Mouse (Mus musculus) megakaryocyte, embryonic 14.5 days (primary cell): ENCODE data around the gene Cdyl2. TPM values are rescaled to one million over a fixed set of nuclear protein-coding genes. Genes with fewer than 3 reads are reported as not detected.

Source experiments
- H3K27me3 ChIP-seq: replicated peaks from 2 replicates; pipeline ENCODE3; 2012; ENCODE audit warnings: inconsistent platforms
- H3K36me3 ChIP-seq: replicated peaks from 2 replicates; pipeline ENCODE3; 2012; ENCODE audit warnings: low read length, inconsistent platforms, mixed read lengths
- H3K4me1 ChIP-seq: 2 replicates; pipeline ENCODE4 v1.6.1; 2012; ENCODE audit warnings: inconsistent platforms
- H3K4me3 ChIP-seq: replicated peaks from 2 replicates; pipeline ENCODE3; 2012; ENCODE audit warnings: moderate library complexity, mild to moderate bottlenecking, inconsistent platforms
- H3K9me3 ChIP-seq: 2 replicates; pipeline ENCODE4 v1.6.1; 2012; ENCODE audit warnings: inconsistent platforms
- FLI1 ChIP-seq: IDR thresholded peaks from 2 replicates; pipeline ENCODE4 v1.6.1; 2012; ENCODE audit warnings: low read length, inconsistent platforms, mixed read lengths
- GATA1 ChIP-seq: IDR thresholded peaks from 3 replicates; pipeline ENCODE4 v1.6.1; 2012; ENCODE audit warnings: mixed read lengths, low read length, inconsistent platforms, borderline replicate concordance
- polyA plus RNA-seq: library from polyadenylated mRNA; stranded (reverse); fragments of >175 nt; gene quantifications from 2 replicates; pipeline ENCODE4 v1.2.3, GENCODE M21; 2012; ENCODE audit warnings: low replicate concordance; ENCODE audit not compliant: insufficient read depth

Cdyl2 gene
- polyA plus RNA-seq, 1 experiment, result 1.1 TPM

DNA sequence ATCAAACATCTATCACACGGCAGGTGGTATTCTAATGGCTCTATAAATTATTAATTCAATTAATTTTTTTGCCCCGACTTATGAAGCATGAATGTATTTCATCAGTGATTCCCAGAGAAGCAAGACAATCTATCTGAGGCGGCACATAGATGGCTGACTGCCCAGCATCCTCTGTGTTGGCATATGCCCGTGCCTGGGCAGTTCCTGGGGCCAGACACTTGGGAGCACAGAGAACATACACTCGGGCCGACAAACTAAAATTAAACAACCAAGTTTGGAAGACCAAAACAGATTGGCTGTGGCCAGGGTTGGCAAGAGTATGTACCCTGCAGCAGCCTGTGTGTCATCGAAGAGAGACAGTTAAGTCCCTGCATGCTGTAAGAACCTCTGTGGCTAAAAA is 117.9 kb downstream of the Cdyl2 start:
- peaks cover 17% of the 10 kb centered on the region for H3K9me3 ChIP-seq
- H3K27me3 ChIP-seq, result no peaks in the 10 kb centered on the region
- H3K36me3 ChIP-seq, result no peaks in the 10 kb centered on the region
- H3K4me3 ChIP-seq, result no peak overlapping the region
- TF ChIP-seq FLI1 (no peak), GATA1 (no peak)
- no peaks in the 10 kb centered on the region for H3K4me1 ChIP-seq

DNA sequence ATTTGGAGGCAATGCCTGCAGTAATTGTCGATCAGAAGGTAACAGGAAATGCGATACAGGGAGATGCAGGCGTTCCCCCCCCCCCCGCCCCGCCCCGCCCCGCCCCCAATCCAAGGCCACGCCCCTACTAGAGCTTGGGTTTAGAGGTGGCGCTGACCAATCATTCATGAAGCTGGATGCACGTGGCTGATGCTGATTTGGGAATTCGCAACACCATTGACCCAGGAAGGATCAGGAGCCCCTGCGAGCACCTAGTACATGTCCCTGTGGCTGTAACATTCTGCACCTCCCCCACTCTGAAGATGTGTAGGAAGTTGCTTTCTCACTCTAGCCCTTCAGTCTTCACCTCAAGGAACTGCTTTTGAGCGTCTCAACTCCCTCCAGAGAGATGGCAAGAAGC is 126.6 kb downstream of the Cdyl2 start:
- no peaks in the 10 kb centered on the region for H3K36me3 ChIP-seq
- peak overlapping the region; percentile 23 for H3K4me3 ChIP-seq
- H3K27me3 ChIP-seq, result no peaks in the 10 kb centered on the region
- H3K9me3 ChIP-seq, result peaks cover 85% of the 10 kb centered on the region
- TF ChIP-seq GATA1 (no peak), FLI1 (no peak)
- H3K4me1 ChIP-seq, result peaks cover 8% of the 10 kb centered on the region; the same call in 1 of the 2 replicates

DNA sequence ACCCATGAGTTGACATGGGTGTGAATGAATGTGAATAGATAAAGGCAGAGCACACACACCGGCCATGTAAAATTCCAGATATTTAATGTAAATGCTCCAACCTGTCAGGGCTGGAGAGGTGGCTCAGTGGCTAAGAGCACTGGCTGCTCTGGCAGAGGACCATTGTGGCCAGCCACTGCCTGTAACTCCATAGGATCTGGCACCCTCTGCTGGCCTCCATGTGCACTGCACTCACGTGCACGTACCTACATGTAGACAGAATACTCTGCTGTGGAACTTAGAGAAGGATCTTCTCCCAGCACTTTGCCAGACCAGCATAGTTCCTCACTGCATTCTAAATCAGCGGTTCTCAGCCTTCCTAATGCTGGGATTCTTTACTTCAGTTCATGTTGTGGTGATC is 130.0 kb downstream of the Cdyl2 start:
- H3K36me3 ChIP-seq, result no peaks in the 10 kb centered on the region
- TF ChIP-seq FLI1 (no peak), GATA1 (no peak)
- no peaks in the 10 kb centered on the region for H3K27me3 ChIP-seq
- peaks cover 4% of the 10 kb centered on the region; the same call in 1 of the 2 replicates for H3K4me1 ChIP-seq
- H3K4me3 ChIP-seq, result no peak overlapping the region
- peaks cover 61% of the 10 kb centered on the region for H3K9me3 ChIP-seq

DNA sequence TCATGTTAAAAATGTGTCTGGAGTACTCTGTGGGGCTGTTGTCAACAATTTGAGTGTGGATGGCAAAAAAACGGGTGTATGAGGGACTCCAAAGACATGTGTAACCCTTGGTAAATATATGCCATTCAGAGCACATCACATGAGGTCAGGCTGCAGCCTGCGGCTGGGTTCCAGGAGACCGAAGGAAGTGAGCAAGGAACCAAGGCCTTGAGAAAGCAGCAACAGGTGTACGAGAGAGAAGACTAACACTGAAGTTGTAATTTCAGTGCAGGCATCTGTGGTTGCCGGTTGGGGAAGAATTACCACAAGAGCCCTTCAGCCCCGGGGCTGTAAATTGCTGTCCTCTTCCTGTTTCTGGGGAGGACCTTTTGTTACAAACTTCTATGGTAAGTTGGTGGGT is 133.1 kb downstream of the Cdyl2 start:
- H3K36me3 ChIP-seq, result no peaks in the 10 kb centered on the region
- H3K4me3 ChIP-seq, result no peak overlapping the region
- peaks cover 39% of the 10 kb centered on the region for H3K9me3 ChIP-seq
- H3K4me1 ChIP-seq, result no peaks in the 10 kb centered on the region
- no peaks in the 10 kb centered on the region for H3K27me3 ChIP-seq
- no peak for TF ChIP-seq FLI1
- TF ChIP-seq GATA1, result no peak

DNA sequence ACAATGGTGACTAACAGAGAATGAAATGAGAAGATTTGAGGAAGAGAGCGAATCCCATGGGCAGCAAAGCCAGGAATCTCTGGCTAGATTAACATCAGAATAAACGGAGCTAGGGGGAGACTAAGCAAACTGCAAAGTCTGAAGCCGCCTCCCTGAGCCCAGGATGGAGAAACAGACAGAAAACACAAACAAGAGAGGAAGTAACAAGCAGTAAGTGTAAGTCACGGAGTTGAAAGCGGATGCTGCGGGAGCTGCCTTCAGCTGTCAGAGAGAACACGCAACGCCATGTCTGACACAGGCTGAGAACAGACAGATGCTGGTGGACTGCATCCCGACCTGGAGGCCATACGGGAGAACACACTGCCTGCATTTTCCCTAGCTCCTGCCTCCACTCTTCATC is 141.6 kb downstream of the Cdyl2 start:
- TF ChIP-seq GATA1 (no peak), FLI1 (no peak)
- Histone ChIP-seq H3K4me1 (0 out of 2 replicates have a peak, but pooled peaks cover 3% of the 10 kb centered on the region), H3K36me3 (peaks cover 2% of the 10 kb centered on the region), H3K4me3 (peak overlapping the region; percentile 50), H3K27me3 (no peaks in the 10 kb centered on the region), H3K9me3 (peaks cover 8% of the 10 kb centered on the region)

DNA sequence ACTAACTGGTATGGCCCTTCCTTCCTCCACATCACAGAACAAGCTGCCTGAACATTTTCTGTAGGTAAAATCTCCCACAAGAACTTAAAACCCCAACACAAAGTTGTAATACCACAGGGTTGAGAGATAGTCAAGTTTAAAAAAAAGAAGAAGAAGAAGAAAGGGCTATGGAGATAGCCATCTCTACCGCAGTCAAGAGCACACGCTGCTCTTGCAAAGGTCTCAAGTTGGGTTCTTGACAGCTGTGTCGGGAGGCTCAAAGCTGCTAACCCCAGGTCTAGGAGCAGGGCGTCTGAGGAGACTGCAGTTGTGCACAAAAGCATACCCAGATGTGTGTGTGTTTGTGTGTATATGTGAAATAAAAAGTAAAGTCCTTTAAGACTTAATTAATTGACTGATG is 142.2 kb downstream of the Cdyl2 start:
- Histone ChIP-seq H3K9me3 (peaks cover 15% of the 10 kb centered on the region), H3K36me3 (peaks cover 2% of the 10 kb centered on the region), H3K4me3 (no peak overlapping the region), H3K4me1 (0 out of 2 replicates have a peak, but pooled peaks cover 3% of the 10 kb centered on the region), H3K27me3 (no peaks in the 10 kb centered on the region)
- TF ChIP-seq FLI1 (no peak), GATA1 (no peak)

DNA sequence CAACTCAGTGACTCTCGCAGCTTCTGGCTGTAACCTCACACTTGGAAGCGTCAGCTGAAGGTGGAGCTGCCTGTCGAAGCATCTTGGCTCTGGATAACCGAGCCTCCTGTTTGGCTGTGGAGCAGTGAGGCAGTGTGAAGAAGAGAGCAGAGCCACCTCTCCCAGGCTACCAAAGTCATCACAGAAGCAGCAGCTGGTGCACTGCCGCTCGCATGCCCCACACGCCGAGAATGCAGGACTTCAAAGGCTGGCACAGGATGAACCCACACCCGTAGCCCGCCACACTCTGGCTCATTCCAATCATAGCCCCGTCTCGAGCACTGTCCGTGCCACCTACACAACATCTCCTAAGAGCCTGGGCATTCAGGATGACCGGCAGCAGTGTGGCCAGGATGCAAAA is 142.7 kb downstream of the Cdyl2 start:
- Histone ChIP-seq H3K36me3 (peaks cover 2% of the 10 kb centered on the region), H3K4me1 (0 out of 2 replicates have a peak, but pooled peaks cover 3% of the 10 kb centered on the region), H3K4me3 (no peak overlapping the region), H3K9me3 (peaks cover 18% of the 10 kb centered on the region), H3K27me3 (no peaks in the 10 kb centered on the region)
- TF ChIP-seq FLI1, result no peak
- no peak for TF ChIP-seq GATA1

DNA sequence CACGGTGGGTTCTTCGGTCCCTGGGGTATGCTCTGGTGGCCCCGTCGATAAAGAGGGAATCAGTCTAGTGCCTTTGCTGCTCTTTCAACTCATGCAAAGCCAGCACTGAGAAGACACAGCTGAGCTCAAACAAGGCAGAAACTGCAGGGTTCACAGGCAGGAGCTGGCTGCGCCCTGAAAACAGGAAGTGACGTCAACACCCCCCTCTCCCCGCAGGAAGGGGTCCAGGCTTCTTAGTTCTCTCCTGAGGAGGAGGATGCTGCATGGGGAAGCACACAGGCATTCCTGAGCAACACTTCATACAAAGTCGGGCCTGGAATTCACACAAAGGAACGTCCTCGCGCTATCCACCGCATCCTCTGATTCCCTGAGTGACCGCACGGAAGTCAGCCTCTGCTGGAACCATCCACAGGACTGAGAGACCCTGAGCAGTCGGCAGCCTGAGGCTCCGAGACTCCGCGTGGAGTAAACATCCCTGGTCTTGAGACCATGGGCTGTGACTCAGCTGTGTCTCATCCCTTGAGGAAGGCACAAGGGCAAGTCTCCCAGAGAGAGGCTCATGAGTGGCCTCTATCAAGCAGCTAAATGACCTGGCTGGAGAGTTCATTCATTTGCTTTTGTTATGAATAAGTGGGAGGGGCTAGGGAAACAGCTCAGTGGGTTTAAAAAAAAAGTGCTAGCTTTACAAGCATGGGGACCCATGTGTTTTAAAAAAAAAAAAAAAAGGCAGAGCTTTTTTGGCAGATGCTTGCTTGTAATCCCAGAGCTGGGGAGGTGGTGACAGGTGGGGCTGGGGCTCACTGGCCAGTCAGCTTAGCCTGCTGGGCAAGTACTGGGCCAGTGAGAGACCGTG is 144.9 kb downstream of the Cdyl2 start:
- Histone ChIP-seq H3K27me3 (no peaks in the 10 kb centered on the region), H3K36me3 (peaks cover 7% of the 10 kb centered on the region), H3K9me3 (peaks cover 34% of the 10 kb centered on the region), H3K4me3 (no peak overlapping the region), H3K4me1 (0 out of 2 replicates have a peak, but pooled peaks cover 3% of the 10 kb centered on the region)
- TF ChIP-seq FLI1, result no peak
- no peak for TF ChIP-seq GATA1

DNA sequence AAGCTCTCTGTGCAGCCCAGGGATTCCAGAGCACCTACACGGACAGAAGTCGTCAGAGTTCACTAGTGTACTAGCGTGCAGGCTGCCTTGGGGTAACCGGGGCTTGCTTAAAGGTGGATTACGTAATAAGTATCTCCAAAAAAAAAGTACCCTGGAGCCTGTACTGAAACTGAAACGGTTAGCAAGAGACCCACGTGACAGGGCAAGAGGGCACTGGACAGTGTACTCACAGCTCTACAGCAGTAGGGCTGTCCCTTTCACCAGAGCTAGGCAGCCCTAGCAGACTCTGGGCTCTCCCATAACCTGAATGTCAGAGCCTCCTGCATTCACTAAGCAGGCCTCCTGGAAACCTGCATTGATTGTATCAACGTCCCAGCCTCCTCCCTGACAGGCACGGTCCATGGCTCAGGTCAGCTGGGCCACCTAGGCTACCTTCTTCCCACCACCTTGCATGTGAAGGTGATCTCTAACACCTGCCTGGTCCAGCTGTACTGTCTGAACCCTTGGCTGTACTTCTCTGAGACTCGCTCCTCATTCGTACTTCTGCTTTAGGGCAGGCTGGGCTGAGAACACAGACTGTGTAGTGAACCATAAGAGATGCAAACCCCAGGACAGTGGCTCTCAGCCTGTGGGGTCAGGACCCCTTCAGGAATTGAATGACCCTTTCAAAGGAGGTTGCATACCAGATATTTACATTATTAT is 151.3 kb downstream of the Cdyl2 start:
- no peak for TF ChIP-seq FLI1
- no peak for TF ChIP-seq GATA1
- Histone ChIP-seq H3K4me3 (peak overlapping the region; percentile 34), H3K4me1 (no peaks in the 10 kb centered on the region; the same call in 1 of the 2 replicates), H3K36me3 (peaks cover 12% of the 10 kb centered on the region), H3K9me3 (peaks cover 55% of the 10 kb centered on the region), H3K27me3 (no peaks in the 10 kb centered on the region)

DNA sequence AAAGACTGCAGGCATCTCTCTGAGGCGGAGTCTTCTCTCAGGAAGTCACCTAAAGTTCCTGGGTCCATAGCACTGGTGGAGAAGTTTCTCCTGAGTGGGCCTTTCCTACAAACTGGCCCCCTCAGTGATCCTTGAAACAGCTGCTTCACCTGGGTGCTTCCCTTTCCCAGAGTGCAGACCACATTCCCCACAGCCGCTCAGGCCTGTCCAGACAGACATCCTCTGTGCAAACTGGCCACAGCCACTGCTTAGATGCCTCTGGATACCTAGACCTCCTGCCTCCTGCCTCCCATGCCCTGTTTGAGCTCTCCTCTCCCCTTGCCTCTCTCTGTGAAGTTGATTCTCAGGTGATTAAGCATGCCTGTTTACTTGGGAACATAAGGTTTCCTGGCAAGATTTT is 156.1 kb downstream of the Cdyl2 start:
- H3K27me3 ChIP-seq, result no peaks in the 10 kb centered on the region
- TF ChIP-seq FLI1 (no peak), GATA1 (no peak)

More for the DNA sequence above, 156.1 kb downstream of the Cdyl2 start:
- no peaks in the 10 kb centered on the region; the same call in 1 of the 2 replicates for H3K4me1 ChIP-seq
- no peak overlapping the region for H3K4me3 ChIP-seq
- H3K9me3 ChIP-seq, result peaks cover 37% of the 10 kb centered on the region
- H3K36me3 ChIP-seq, result peaks cover 6% of the 10 kb centered on the region
